Mouse (Mus musculus) hindbrain, postnatal 0 days (tissue): ENCODE data around the gene Cenpl. TPM values are rescaled to one million over a fixed set of nuclear protein-coding genes. Genes with fewer than 3 reads are reported as not detected.
"Not testable (repeated sequence)": the region's sequence is repeated elsewhere in the genome, so short reads cannot be mapped to it uniquely, and the experiment has no call there.

Source experiments
- ATAC-seq: fragments of 200-750 bp; cut with Nextera tagmentation; 2 replicates; pipeline ENCODE4 v1.8.0; 2017; ENCODE audit warnings: mild to moderate bottlenecking, moderate TSS enrichment, moderate library complexity
- DNase-seq: peaks from one replicate; pipeline ENCODE4 v3.0.0-alpha.2; 2015; ENCODE audit warnings: low spot score
- H3K27ac ChIP-seq: fragments of 300-500 bp; sonication (generic); 2 replicates; pipeline ENCODE4 v1.5.1; 2014; ENCODE audit warnings: mild to moderate bottlenecking
- H3K27me3 ChIP-seq: fragments of 300-500 bp; sonication (generic); 2 replicates; pipeline ENCODE4 v1.6.1; 2014; ENCODE audit warnings: low read length, mixed read lengths; ENCODE audit not compliant: insufficient read depth
- H3K36me3 ChIP-seq: fragments of 300-500 bp; sonication (generic); 2 replicates; pipeline ENCODE4 v1.6.1; 2014; ENCODE audit warnings: low read length, mixed read lengths; ENCODE audit not compliant: insufficient read depth
- H3K4me1 ChIP-seq: fragments of 300-500 bp; sonication (generic); 2 replicates; pipeline ENCODE4 v1.6.1; 2014; ENCODE audit warnings: antibody characterized with exemption, low read length, mixed read lengths; ENCODE audit not compliant: insufficient read depth
- H3K4me2 ChIP-seq: fragments of 300-500 bp; sonication (generic); 2 replicates; pipeline ENCODE4 v1.6.1; 2014; ENCODE audit warnings: low read depth, mild to moderate bottlenecking, low read length, moderate library complexity, mixed read lengths
- H3K4me3 ChIP-seq: fragments of 300-500 bp; sonication (generic); 2 replicates; pipeline ENCODE4 v1.5.1; 2014; ENCODE audit warnings: low read length
- H3K9ac ChIP-seq: fragments of 300-500 bp; sonication (generic); replicated peaks from 2 replicates; pipeline ENCODE4 v1.6.1; 2014; ENCODE audit warnings: mild to moderate bottlenecking, low read length, moderate library complexity, mixed read lengths
- H3K9me3 ChIP-seq: fragments of 300-500 bp; sonication (generic); 2 replicates; pipeline ENCODE4 v1.6.1; 2016; ENCODE audit warnings: low read length, mixed read lengths
- CTCF ChIP-seq: IDR thresholded peaks from 2 replicates; pipeline ENCODE4 v1.5.1; 2016; ENCODE audit warnings: antibody characterized with exemption, control low read depth, low read depth
- WGBS: fragments of 180-500 bp; shearing (Covaris S2); extraction: QIAGEN DNeasy Blood & Tissue Kit; methylation state at CpG from one replicate; pipeline ENCODE4 v1.1.7; 2014; 5-methylcytosine and 5-hydroxymethylcytosine counted together
- polyA plus RNA-seq: library from polyadenylated mRNA; unstranded; fragments of >200 nt; fragmentation: Nextera tagmentation; extraction: Ambion mirVana; gene quantifications from 2 replicates; pipeline ENCODE4 v1.2.1, GENCODE M21; 2015
- total RNA-seq: library from RNA; depleted of rRNA; stranded (reverse); fragments of >200 nt; gene quantifications from 2 replicates; pipeline ENCODE4 v1.2.3, GENCODE M21; 2014; rRNA removed

Gene Cenpl
- 1.0 and 1.2 TPM in 2 replicates for total RNA-seq
- polyA plus RNA-seq: 6.8 and 7.5 TPM in 2 replicates

GRCm38 (mm10) chr1:161070352-161071271 is at the start of gene Cenpl, which contains the start of gene Dars2:
Gene Cenpl, plus strand, starts transcription at chr1:161070713.
Gene Dars2, minus strand, starts transcription at chr1:161070658.
- TF ChIP-seq CTCF: peak; percentile 46
- Histone ChIP-seq H3K4me1 (peaks cover 12% of the 10 kb centered on the region), H3K4me3 (peak within 1 kb of the TSS; percentile 85), H3K36me3 (no peaks in the 10 kb centered on the region), H3K4me2 (peak within 1 kb of the TSS; percentile 76), H3K27ac (peak within 1 kb of the TSS; percentile 75), H3K27me3 (no peaks in the 10 kb centered on the region), H3K9ac (peak within 1 kb of the TSS; percentile 74), H3K9me3 (no peaks in the 10 kb centered on the region)
- under 1% methylated on average over 57 of the region's 57 CpGs for WGBS
- ATAC-seq (peak; percentile 99), DNase-seq (peak; percentile 98)

- no peak overlapping the region for H3K27ac ChIP-seq
- no peak for TF ChIP-seq CTCF
- no peaks in the 10 kb centered on the region for H3K27me3 ChIP-seq
- H3K4me2 ChIP-seq: no peak overlapping the region
- H3K9me3 ChIP-seq: no peaks in the 10 kb centered on the region
- ATAC-seq (no peak), DNase-seq (no peak)
- WGBS: 80% methylated on average over 5 of the region's 5 CpGs
- H3K4me3 ChIP-seq: no peak overlapping the region
- no peak overlapping the region for H3K9ac ChIP-seq
- no peaks in the 10 kb centered on the region for H3K4me1 ChIP-seq
- peaks cover 3% of the 10 kb centered on the region; the same call in 1 of the 2 replicates for H3K36me3 ChIP-seq
Measured at GRCm38 (mm10) chr1:161025410-161026210, 44.9 kb upstream of the Cenpl start.

GRCm38 (mm10) chr1:161027196-161027595 is 43.3 kb upstream of the Cenpl start:
- no peak for TF ChIP-seq CTCF
- 91% methylated on average over 2 of the region's 2 CpGs for WGBS
- Histone ChIP-seq H3K9ac (no peak overlapping the region), H3K4me1 (no peaks in the 10 kb centered on the region), H3K36me3 (peaks cover 6% of the 10 kb centered on the region; the same call in 1 of the 2 replicates), H3K4me2 (no peak overlapping the region), H3K27ac (no peak overlapping the region), H3K9me3 (no peaks in the 10 kb centered on the region), H3K4me3 (no peak overlapping the region), H3K27me3 (no peaks in the 10 kb centered on the region)
- ATAC-seq: no peak
- no peak for DNase-seq

- DNase-seq, H3K36me3 ChIP-seq, H3K27ac ChIP-seq, H3K4me3 ChIP-seq, H3K9me3 ChIP-seq, H3K27me3 ChIP-seq, H3K9ac ChIP-seq, ATAC-seq, H3K4me2 ChIP-seq, H3K4me1 ChIP-seq: not testable (repeated sequence)
- WGBS: 88% methylated on average over 1 of the region's 1 CpGs
Measured at GRCm38 (mm10) chr1:161028427-161028826, 42.1 kb upstream of the Cenpl start.

GRCm38 (mm10) chr1:161030058-161030457 is 40.5 kb upstream of the Cenpl start:
- Histone ChIP-seq H3K9ac (no peak overlapping the region), H3K4me2 (no peak overlapping the region), H3K36me3 (peaks cover 7% of the 10 kb centered on the region; the same call in 1 of the 2 replicates), H3K4me3 (no peak overlapping the region), H3K27ac (no peak overlapping the region), H3K4me1 (peaks cover 7% of the 10 kb centered on the region; the same call in 1 of the 2 replicates), H3K27me3 (no peaks in the 10 kb centered on the region), H3K9me3 (no peaks in the 10 kb centered on the region)
- DNase-seq (no peak), ATAC-seq (no peak)
- no peak for TF ChIP-seq CTCF
- 93% methylated on average over 3 of the region's 3 CpGs for WGBS

GRCm38 (mm10) chr1:161031881-161032280 is 38.6 kb upstream of the Cenpl start:
- H3K4me1 ChIP-seq: peaks cover 11% of the 10 kb centered on the region; the same call in 1 of the 2 replicates
- no peak overlapping the region for H3K27ac ChIP-seq
- no peak overlapping the region for H3K9ac ChIP-seq
- H3K9me3 ChIP-seq: no peaks in the 10 kb centered on the region
- no peak overlapping the region for H3K4me3 ChIP-seq
- no peak for ATAC-seq
- peaks cover 7% of the 10 kb centered on the region; the same call in 1 of the 2 replicates for H3K36me3 ChIP-seq
- no peak for DNase-seq
- H3K27me3 ChIP-seq: no peaks in the 10 kb centered on the region
- H3K4me2 ChIP-seq: no peak overlapping the region
- no peak for TF ChIP-seq CTCF
- WGBS: 97% methylated on average over 9 of the region's 9 CpGs
